Mouse (Mus musculus): ENCODE measurements around the gene Ap1g1. TPM values are rescaled to one million over a fixed set of nuclear protein-coding genes. Genes with fewer than 3 reads are reported as not detected.
A peak's percentile ranks its signal among the peaks of the same experiment; 100 is the strongest.

Ap1g1 gene
- polyA plus RNA-seq (2016; fragmentation: Nextera tagmentation; extraction: Ambion mirVana) = 52.9 and 54.4 TPM in 2 replicates

DNA sequence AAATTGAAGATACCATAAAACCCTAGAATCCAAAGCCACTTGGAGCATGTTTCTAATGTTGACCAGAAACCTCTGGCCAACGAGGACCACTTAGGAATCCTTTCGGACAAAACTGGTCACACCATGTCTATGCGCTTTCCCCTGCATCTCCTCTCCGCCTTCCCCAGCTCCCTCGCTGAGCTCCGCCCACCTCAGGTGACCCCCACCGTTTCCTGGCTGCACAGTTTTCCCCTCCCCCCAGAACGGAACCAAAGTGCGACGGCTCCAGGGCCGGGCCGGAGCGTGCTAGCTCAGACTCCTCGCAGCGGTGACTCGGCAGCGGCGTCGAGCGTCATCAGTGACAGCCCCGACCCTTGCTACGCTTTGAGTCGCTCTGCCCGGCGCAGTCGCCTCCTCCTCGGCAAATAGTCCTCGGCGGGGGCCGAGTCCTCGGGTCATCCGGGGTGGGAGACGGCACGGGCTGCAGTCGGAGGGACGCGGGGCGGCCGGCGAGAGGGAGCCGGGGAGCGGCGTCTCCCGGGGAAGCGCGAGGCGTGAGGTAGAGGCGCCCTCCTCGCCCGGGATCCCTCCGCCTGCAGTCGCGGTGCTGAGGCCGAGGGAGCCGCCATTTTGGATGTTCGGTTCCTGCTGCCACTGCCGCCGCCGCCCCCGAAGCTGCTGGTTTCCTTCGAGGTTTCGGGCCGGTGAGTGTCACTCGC is at the start of gene Ap1g1:
Gene Ap1g1 (plus strand): TSS at position 275 of the 698 bp plus-strand sequence.
- Histone ChIP-seq H3K4me3 (peak within 1 kb of the TSS; percentile 96), H3K36me3 (no peaks in the 10 kb centered on the region), H3K27me3 (no peaks in the 10 kb centered on the region), H3K9ac (peak within 1 kb of the TSS; percentile 95), H3K4me1 (peaks cover 11% of the 10 kb centered on the region), H3K4me2 (replicated peaks) (peak within 1 kb of the TSS; percentile 68), H3K27ac (peak within 1 kb of the TSS; percentile 99), H3K9me3 (no peaks in the 10 kb centered on the region)
- ATAC-seq (ENCODE audit: insufficient number of reproducible peaks, insufficient read depth, low FRiP score, low TSS enrichment) = peak; percentile 98
- WGBS = under 1% methylated on average over 64 of the region's 64 CpGs

DNA sequence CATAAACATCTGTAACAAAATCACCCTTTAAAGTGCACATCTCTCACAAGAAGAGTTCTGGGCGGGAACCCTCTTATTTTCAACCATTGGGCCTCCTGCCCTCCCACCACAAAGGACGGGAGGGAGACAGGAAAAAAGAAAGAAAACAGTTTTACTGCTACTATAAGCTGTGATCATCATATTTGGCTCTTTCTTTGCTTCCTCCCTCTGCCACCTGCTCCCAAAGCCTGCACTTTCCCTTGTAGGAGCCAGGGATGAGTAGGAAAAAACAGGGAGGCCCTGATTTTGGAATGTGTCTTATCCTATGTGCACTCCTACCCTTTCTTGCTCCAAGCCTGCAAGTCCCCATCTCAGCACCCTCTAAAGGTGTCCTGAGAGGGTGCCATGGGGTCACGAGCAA is 47.3 kb upstream of the Ap1g1 start:
- no peaks in the 10 kb centered on the region for H3K9me3 ChIP-seq
- H3K4me2 ChIP-seq (replicated peaks) = no peak overlapping the region
- H3K27me3 ChIP-seq = no peaks in the 10 kb centered on the region
- no peak overlapping the region for H3K9ac ChIP-seq
- peaks cover 66% of the 10 kb centered on the region for H3K36me3 ChIP-seq
- H3K4me3 ChIP-seq = no peak overlapping the region
- ATAC-seq (ENCODE audit: insufficient number of reproducible peaks, insufficient read depth, low FRiP score, low TSS enrichment) = no peak
- peaks cover 4% of the 10 kb centered on the region for H3K4me1 ChIP-seq
- no peak overlapping the region for H3K27ac ChIP-seq
- 83% methylated on average over 3 of the region's 3 CpGs for WGBS

DNA sequence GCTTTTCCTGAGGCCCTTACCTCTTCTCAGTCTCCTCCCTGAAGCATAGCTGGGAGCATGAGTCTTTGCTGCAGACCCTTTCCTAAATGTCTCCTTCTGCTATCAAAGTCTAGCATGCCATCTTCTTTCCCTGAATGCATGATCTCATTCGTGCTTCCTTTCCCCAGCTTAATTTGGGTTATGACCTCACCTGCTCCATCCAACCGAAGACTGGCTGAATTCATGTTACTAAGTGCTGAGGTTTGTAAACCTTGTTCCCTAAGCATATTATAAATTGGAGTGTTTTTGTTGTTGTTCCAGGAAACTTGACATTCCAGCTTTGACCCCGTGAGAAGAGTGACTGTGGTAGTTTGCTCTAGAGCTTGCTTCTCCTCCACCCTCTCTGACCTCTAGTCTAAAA is 44.3 kb upstream of the Ap1g1 start:
- Histone ChIP-seq H3K27ac (no peak overlapping the region), H3K4me1 (peaks cover 14% of the 10 kb centered on the region), H3K9me3 (no peaks in the 10 kb centered on the region), H3K36me3 (peaks cover 41% of the 10 kb centered on the region), H3K27me3 (no peaks in the 10 kb centered on the region), H3K4me3 (no peak overlapping the region), H3K4me2 (replicated peaks) (no peak overlapping the region), H3K9ac (no peak overlapping the region)
- WGBS = 88% methylated on average over 3 of the region's 3 CpGs
- no peak for ATAC-seq (ENCODE audit: insufficient number of reproducible peaks, insufficient read depth, low FRiP score, low TSS enrichment)

DNA sequence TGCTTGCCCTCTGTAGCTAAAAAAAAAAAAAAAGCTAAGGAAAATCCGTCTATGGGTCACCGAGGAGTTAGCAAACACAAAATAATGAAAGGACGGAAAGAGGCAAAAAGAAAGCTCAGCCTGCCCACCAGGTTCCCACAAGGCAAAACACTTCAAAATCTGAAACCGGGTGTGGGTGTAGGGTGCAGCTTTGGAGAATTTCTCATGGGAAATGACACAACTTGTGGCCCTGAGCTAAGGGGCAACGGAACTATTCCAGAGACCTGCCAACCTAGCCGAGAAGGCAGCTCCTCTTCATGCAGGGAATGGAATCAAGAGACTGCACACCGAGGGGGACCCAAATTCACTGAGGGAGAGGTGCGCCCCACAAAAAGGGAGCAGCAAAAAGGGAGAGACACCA is 41.5 kb upstream of the Ap1g1 start:
- H3K9ac ChIP-seq = peak overlapping the region; percentile 95
- H3K4me2 ChIP-seq (replicated peaks) = peak overlapping the region; percentile 93
- H3K4me3 ChIP-seq = peak overlapping the region; percentile 93
- no peak overlapping the region for H3K27ac ChIP-seq
- no peak for ATAC-seq (ENCODE audit: insufficient number of reproducible peaks, insufficient read depth, low FRiP score, low TSS enrichment)
- peaks cover 14% of the 10 kb centered on the region for H3K4me1 ChIP-seq
- 11% methylated on average over 8 of the region's 8 CpGs for WGBS
- H3K36me3 ChIP-seq = peaks cover 30% of the 10 kb centered on the region
- no peaks in the 10 kb centered on the region for H3K27me3 ChIP-seq
- H3K9me3 ChIP-seq = no peaks in the 10 kb centered on the region

DNA sequence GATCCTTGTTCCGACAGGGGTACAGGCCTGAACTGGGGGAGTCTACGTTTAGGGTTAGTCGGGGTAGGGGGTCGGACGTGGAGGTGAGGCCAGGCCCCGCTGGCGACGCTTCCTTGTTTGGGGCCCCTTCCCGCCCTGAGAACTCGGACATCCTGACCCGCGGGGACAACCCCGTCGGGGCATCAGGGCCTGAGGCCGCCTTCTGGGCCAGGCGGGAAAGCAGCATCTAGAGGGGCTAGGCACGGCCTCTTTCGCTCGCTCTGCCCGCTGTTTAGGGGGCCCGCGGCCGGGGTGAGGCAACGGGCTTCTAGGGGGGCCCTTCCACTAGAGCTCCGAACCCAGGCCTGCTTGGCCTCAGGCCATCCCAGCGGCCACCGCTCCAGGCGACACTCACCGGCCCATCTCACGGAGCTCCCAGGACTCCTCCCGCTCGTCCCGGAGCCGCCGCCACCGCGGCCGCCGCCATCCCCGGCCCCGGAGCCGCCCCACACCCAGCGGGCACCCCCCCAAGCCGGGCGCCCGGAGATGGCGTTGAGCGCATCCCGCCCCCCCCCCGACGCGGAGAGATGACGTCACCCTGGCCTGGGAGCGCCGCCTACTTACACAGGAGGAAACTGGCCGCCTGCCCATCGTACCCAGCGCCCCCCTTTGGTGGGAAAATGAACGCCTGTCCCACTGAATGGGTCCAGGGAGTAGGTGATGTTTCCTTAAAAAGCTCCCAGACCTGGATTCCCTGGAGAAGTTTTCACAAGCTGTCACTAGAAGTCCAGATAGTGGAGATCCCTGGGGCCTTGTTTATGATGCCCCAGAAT is 40.9 kb upstream of the Ap1g1 start, which contains the start of gene Atxn1l:
Gene Atxn1l (minus strand): TSS at position 503 of the 812 bp plus-strand sequence.
- peaks cover 24% of the 10 kb centered on the region for H3K36me3 ChIP-seq
- peak within 1 kb of the TSS; percentile 93 for H3K4me2 ChIP-seq (replicated peaks)
- peaks cover 14% of the 10 kb centered on the region for H3K4me1 ChIP-seq
- under 1% methylated on average over 59 of the region's 59 CpGs for WGBS
- H3K4me3 ChIP-seq = peak within 1 kb of the TSS; percentile 93
- peak; percentile 80 for ATAC-seq (ENCODE audit: insufficient number of reproducible peaks, insufficient read depth, low FRiP score, low TSS enrichment)
- no peaks in the 10 kb centered on the region for H3K9me3 ChIP-seq
- peak within 1 kb of the TSS; percentile 95 for H3K9ac ChIP-seq
- H3K27ac ChIP-seq = peak within 1 kb of the TSS; percentile 57; the same call in 1 of the 2 replicates
- H3K27me3 ChIP-seq = no peaks in the 10 kb centered on the region

DNA sequence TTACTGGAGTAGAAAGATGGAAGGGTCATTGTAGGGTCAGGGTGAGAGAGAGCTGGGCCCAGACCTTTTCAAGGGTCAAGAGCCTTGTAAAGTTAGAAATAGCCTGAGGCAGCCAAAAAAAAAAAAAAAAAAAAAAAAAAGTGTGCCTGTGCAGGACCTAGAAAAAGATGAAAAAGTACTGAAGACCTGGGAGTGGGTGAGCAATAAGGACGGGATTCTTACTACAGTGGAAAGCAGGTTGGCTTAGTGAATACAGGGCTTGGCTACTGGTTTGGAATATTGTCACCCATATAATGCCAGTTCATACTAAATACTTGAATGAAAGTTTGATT is 40.3 kb upstream of the Ap1g1 start:
- ATAC-seq (ENCODE audit: insufficient number of reproducible peaks, insufficient read depth, low FRiP score, low TSS enrichment) = no peak; the same call in 1 of the 2 replicates
- H3K4me3 ChIP-seq = peak overlapping the region; percentile 93
- no peak overlapping the region for H3K9ac ChIP-seq
- peaks cover 14% of the 10 kb centered on the region for H3K4me1 ChIP-seq
- 92% methylated on average over 1 of the region's 1 CpGs for WGBS
- H3K36me3 ChIP-seq = peaks cover 18% of the 10 kb centered on the region
- H3K4me2 ChIP-seq (replicated peaks) = peak overlapping the region; percentile 93
- no peak overlapping the region for H3K27ac ChIP-seq
- no peaks in the 10 kb centered on the region for H3K27me3 ChIP-seq
- H3K9me3 ChIP-seq = no peaks in the 10 kb centered on the region

DNA sequence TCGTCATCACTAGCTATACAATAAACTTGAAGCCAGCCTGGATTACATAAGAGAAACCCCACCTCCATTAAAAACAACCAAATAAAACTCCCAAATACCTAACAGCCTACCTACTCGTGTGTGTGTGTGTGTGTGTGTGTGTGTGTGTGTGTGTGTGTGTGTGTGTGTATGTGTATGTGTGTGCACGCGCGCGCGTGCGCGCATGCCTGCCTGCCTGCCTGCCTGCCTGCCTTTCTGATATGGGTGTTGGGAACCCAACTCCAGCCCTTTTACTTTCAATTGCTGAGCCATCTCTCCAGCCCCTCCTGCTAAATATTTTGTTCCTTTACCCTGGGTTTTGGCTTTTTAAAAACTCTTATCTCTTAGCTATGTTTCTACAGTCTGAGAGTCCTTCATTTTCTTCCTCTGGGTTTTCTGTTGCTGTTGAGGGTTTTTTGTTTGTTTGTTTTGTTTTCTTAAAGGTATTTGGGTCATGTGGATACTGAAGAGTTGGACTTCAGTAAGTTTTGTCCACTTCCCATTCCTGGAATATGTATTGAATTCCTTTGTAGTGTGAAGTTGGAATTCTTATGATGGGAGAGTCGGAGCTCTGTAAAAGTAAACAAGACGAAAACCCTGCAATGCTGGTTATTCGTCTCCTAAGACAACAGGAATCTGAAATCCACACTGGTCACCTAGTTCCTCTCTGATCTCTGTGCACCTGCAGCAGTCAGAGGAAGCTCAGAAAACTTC is 30.7 kb upstream of the Ap1g1 start:
- H3K36me3 ChIP-seq = no peaks in the 10 kb centered on the region
- H3K4me1 ChIP-seq = no peaks in the 10 kb centered on the region
- H3K9me3 ChIP-seq = no peaks in the 10 kb centered on the region
- ATAC-seq (ENCODE audit: insufficient number of reproducible peaks, insufficient read depth, low FRiP score, low TSS enrichment) = no peak
- no peak overlapping the region for H3K9ac ChIP-seq
- no peak overlapping the region for H3K27ac ChIP-seq
- no peak overlapping the region for H3K4me3 ChIP-seq
- no peaks in the 10 kb centered on the region for H3K27me3 ChIP-seq
- H3K4me2 ChIP-seq (replicated peaks) = no peak overlapping the region
- 88% methylated on average over 12 of the region's 12 CpGs for WGBS

DNA sequence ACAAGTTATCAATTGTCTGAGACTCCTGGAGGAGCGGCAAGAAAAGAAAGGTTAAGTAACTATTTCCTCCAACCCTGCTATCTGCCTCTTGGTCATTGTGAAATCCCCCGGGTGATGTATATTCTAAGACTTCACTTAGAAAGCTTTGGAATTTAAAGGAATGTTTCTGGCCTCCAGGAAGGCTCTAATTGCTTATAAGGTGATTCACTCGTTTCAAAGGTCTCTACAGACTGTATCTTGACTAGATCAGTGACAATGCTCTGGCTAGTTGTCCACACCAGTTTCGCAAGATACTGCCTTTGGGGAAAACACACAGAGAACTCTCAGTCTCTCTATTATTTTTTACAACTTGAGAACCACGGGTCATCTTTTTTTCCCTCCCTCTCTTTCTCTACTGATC is 28.1 kb upstream of the Ap1g1 start:
- H3K27ac ChIP-seq = no peak overlapping the region
- H3K4me1 ChIP-seq = no peaks in the 10 kb centered on the region
- no peaks in the 10 kb centered on the region for H3K27me3 ChIP-seq
- no peak overlapping the region for H3K4me3 ChIP-seq
- no peaks in the 10 kb centered on the region for H3K36me3 ChIP-seq
- H3K9me3 ChIP-seq = no peaks in the 10 kb centered on the region
- no peak for ATAC-seq (ENCODE audit: insufficient number of reproducible peaks, insufficient read depth, low FRiP score, low TSS enrichment)
- H3K4me2 ChIP-seq (replicated peaks) = no peak overlapping the region
- no peak overlapping the region for H3K9ac ChIP-seq
- WGBS = 58% methylated on average over 5 of the region's 5 CpGs

DNA sequence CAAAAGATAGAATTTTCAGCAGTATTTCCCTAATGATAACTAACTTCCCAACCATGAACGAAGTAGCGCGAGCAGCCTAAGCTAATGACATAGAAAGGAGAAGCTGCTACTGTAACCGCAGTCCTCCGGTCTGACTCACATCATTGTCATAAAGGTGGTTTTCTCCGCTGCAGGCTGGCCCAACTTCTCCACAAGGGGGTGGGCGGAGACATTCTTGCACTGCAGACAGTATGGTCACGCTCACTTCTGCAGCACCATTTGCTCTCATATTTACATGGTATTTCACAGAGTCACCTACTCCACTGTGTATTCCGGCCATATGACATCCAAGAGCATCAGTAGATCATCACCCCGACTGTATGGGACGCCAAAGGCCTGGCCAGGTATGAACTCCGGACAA is 27.7 kb upstream of the Ap1g1 start:
- Histone ChIP-seq H3K4me2 (replicated peaks) (no peak overlapping the region), H3K27ac (no peak overlapping the region), H3K9ac (no peak overlapping the region), H3K4me1 (no peaks in the 10 kb centered on the region), H3K36me3 (no peaks in the 10 kb centered on the region), H3K4me3 (no peak overlapping the region), H3K27me3 (no peaks in the 10 kb centered on the region), H3K9me3 (no peaks in the 10 kb centered on the region)
- WGBS = 82% methylated on average over 12 of the region's 12 CpGs
- ATAC-seq (ENCODE audit: insufficient number of reproducible peaks, insufficient read depth, low FRiP score, low TSS enrichment) = no peak

DNA sequence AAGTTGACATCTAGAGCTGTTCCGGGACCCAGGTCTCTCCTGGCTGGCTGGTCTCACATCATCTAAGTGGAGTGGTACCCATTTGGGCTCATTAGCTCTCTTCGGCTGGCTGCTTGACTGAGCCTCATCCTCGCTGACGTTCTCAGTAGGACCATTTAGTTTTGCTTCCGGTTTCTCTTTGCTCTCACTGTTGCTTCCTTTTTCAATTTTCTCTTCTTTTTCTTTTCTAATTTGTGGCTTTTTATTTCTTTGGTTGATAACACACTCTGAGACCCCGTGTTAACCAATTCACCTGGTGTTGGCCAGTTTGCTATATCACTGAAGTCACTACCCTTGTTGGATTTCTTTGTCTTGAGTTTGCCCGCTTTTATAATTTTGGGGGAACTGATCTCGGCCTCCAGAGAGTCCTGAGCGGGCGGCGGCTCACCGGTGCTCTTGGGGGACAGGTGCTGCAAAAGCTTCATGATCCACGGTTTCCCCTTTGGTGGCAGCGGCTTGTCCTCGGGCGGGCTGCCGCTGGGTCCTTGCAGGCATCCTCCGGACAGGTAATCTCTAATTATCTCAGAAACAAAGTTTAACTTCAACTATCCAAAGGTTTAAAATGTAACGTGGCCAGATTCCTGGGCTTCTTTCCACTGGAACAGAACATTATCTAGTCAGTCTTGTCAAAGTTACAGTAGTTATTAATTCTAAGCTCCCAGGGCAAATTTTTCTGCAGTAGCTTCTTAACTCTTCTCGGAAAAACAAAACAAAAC is 26.4 kb upstream of the Ap1g1 start:
- no peaks in the 10 kb centered on the region for H3K27me3 ChIP-seq
- no peak for ATAC-seq (ENCODE audit: insufficient number of reproducible peaks, insufficient read depth, low FRiP score, low TSS enrichment)
- H3K36me3 ChIP-seq = no peaks in the 10 kb centered on the region
- H3K9ac ChIP-seq = no peak overlapping the region
- WGBS = 87% methylated on average over 20 of the region's 20 CpGs
- H3K4me1 ChIP-seq = no peaks in the 10 kb centered on the region
- no peak overlapping the region for H3K27ac ChIP-seq
- no peak overlapping the region for H3K4me3 ChIP-seq
- no peaks in the 10 kb centered on the region for H3K9me3 ChIP-seq
- no peak overlapping the region for H3K4me2 ChIP-seq (replicated peaks)

DNA sequence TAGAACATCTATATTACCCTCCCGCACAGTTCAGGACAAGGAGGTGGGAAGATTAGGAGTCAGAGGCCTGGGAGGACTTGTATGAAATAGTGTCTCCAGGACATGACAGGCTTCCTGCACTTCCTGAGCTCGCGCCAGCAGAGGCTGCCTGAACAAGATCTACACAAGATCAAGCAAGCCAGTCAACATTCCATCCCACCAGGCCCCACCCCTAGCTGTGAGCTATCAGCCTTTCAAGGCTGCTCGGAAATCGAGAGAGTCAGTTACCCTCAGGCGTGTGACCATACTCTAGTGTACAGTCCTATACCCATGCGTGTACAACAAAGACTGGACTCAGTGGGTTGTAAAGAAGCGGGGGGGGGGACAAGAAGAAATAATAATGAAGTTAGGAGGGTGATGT is 23.7 kb upstream of the Ap1g1 start:
- WGBS = 86% methylated on average over 8 of the region's 8 CpGs
- Histone ChIP-seq H3K27me3 (no peaks in the 10 kb centered on the region), H3K9ac (no peak overlapping the region), H3K4me2 (replicated peaks) (no peak overlapping the region), H3K36me3 (no peaks in the 10 kb centered on the region), H3K9me3 (no peaks in the 10 kb centered on the region), H3K27ac (no peak overlapping the region), H3K4me1 (no peaks in the 10 kb centered on the region), H3K4me3 (no peak overlapping the region)
- no peak for ATAC-seq (ENCODE audit: insufficient number of reproducible peaks, insufficient read depth, low FRiP score, low TSS enrichment)

All from embryonic facial prominence, embryonic 12.5 days (tissue).